In genomic region chr4:119903806-119904205, GRCm38 (mm10) we compare ENCODE assay signal across 9 mouse cellular contexts.
A peak's percentile ranks its signal among the peaks of the same experiment; 100 is the strongest.
DNase-seq lines count a peak whose midpoint lies in the region; ATAC-seq lines count a peak whose summit lies in the region.
"Had no signal": no experiment of that assay in that cellular context is flagged by ENCODE, and none has a peak within 500 bp of the region (broad histone marks: within the 10 kb centered on the region; RNA-seq: fewer than 3 reads in every experiment).

No protein-coding gene starts in this region.

- no peaks in the 10 kb centered on the region for H3K36me3 ChIP-seq in intestine, embryonic 14.5 days (ENCODE audit: control insufficient read depth, insufficient read depth, low read length)
- no peaks in the 10 kb centered on the region for H3K36me3 ChIP-seq in intestine, embryonic 16.5 days (ENCODE audit: control insufficient read depth, insufficient read depth, low read length)

- no peak overlapping the region for H3K4me3 ChIP-seq in intestine, embryonic 14.5 days (ENCODE audit: low read depth, low read length)
- H3K4me3 ChIP-seq in intestine, embryonic 16.5 days (ENCODE audit: low read length): no peak overlapping the region

- H3K9me3 ChIP-seq in intestine, embryonic 14.5 days (ENCODE audit: control insufficient read depth, low read length): no peaks in the 10 kb centered on the region
- no peaks in the 10 kb centered on the region for H3K9me3 ChIP-seq in intestine, embryonic 16.5 days (ENCODE audit: control insufficient read depth, low read length)

- no peak for ATAC-seq in intestine, embryonic 14.5 days (replicated peaks; ENCODE audit: low FRiP score, low TSS enrichment, low read depth)
- ATAC-seq in intestine, embryonic 16.5 days: no peak
- peak; percentile 22; the same call in 1 of the 2 replicates for ATAC-seq in granulocyte monocyte progenitor cell, adult 5-6 weeks (replicated peaks; ENCODE audit: poor library complexity, severe bottlenecking)
- no peak for ATAC-seq in inflammation-experienced regulatory T-cells, adult 6 months

- peak; percentile 86 for DNase-seq in intestine, embryonic 14.5 days (ENCODE audit: low spot score)
- DNase-seq in urinary bladder, postnatal 25 days (ENCODE audit: low spot score): peak; percentile 20
- no peak for DNase-seq in urinary bladder, adult 18-20 months (ENCODE audit: low spot score in 2 of 2)
- no peak for DNase-seq in MN1 (ENCODE audit: low spot score)
- no peak for DNase-seq in left cerebral cortex, postnatal 36 days (ENCODE audit: low spot score in 2 of 2)

- H3K4me2 ChIP-seq in intestine, embryonic 14.5 days (ENCODE audit: low read length): no peak overlapping the region
- H3K4me2 ChIP-seq in intestine, embryonic 16.5 days (ENCODE audit: low read depth, low read length): no peak overlapping the region

- intact Hi-C loops in left cerebral cortex, postnatal 36 days (cut with DNase I): loop anchor here (5.0 kb wide), 1 partner anchor 63 kb away; no protein-coding TSS in a partner anchor

- 42% methylated on average over 1 of the region's 1 CpGs for WGBS in intestine, embryonic 14.5 days
- WGBS in intestine, embryonic 16.5 days: 27% methylated on average over 1 of the region's 1 CpGs

- no peaks in the 10 kb centered on the region for H3K4me1 ChIP-seq in intestine, embryonic 14.5 days (replicated peaks; ENCODE audit: control insufficient read depth, insufficient read depth, low read length)
- H3K4me1 ChIP-seq in intestine, embryonic 16.5 days (ENCODE audit: control insufficient read depth, insufficient read depth, low read length): no peaks in the 10 kb centered on the region

- no peak overlapping the region for H3K9ac ChIP-seq in intestine, embryonic 14.5 days (ENCODE audit: low read length)
- no peak overlapping the region for H3K9ac ChIP-seq in intestine, embryonic 16.5 days (ENCODE audit: low read depth, low read length)
- H3K9ac ChIP-seq: liver, embryonic 14.5 days had no signal

- H3K27ac ChIP-seq in intestine, embryonic 14.5 days (ENCODE audit: low read depth): no peak overlapping the region
- H3K27ac ChIP-seq in intestine, embryonic 16.5 days (ENCODE audit: low read length): no peak overlapping the region
- H3K27ac ChIP-seq: liver, embryonic 14.5 days had no signal

- H3K27me3 ChIP-seq in intestine, embryonic 14.5 days (replicated peaks; ENCODE audit: control insufficient read depth, insufficient read depth, low read length): no peaks in the 10 kb centered on the region
- H3K27me3 ChIP-seq in intestine, embryonic 16.5 days (replicated peaks; ENCODE audit: control insufficient read depth, insufficient read depth, low read length): no peaks in the 10 kb centered on the region

Comparison
In these comparisons a context has a peak if more than half of its experiments do, and no peak if none do; other contexts are left out.
1. DNase-seq: peak in intestine, embryonic 14.5 days (single experiment) and urinary bladder, postnatal 25 days (single experiment); none in urinary bladder, adult 18-20 months (0 of 2), MN1 (single experiment) and left cerebral cortex, postnatal 36 days (0 of 2).